Mouse (Mus musculus): ENCODE measurements around the gene Akr1b7.

Akr1b7 gene

GRCm38 (mm10) chr6:34439006-34439405 is 26.9 kb downstream of the Akr1b7 start:
- no peak for DNase-seq (ENCODE audit: low read depth, low spot score)

- DNase-seq (ENCODE audit: low read depth, low spot score), result no peak
Measured at GRCm38 (mm10) chr6:34441556-34442257, 29.6 kb downstream of the Akr1b7 start.

GRCm38 (mm10) chr6:34443791-34444190 is 31.7 kb downstream of the Akr1b7 start:
- no peak for DNase-seq (ENCODE audit: low read depth, low spot score)

- DNase-seq (ENCODE audit: low read depth, low spot score), result peak; percentile 60
Measured at GRCm38 (mm10) chr6:34447961-34448360, 35.8 kb downstream of the Akr1b7 start.

- DNase-seq (ENCODE audit: low read depth, low spot score), result no peak
Measured at GRCm38 (mm10) chr6:34448696-34449095, 36.6 kb downstream of the Akr1b7 start.

- no peak for DNase-seq (ENCODE audit: low read depth, low spot score)
Measured at GRCm38 (mm10) chr6:34452963-34453770, 41.0 kb downstream of the Akr1b7 start.

- no peak for DNase-seq (ENCODE audit: low read depth, low spot score)
Measured at GRCm38 (mm10) chr6:34459456-34459855, 47.3 kb downstream of the Akr1b7 start.

- DNase-seq (ENCODE audit: low read depth, low spot score), result no peak
Measured at GRCm38 (mm10) chr6:34460651-34461050, 48.5 kb downstream of the Akr1b7 start.

- no peak for DNase-seq (ENCODE audit: low read depth, low spot score)
Measured at GRCm38 (mm10) chr6:34463582-34463981, 51.4 kb downstream of the Akr1b7 start.

- DNase-seq (ENCODE audit: low read depth, low spot score), result peak; percentile 88
Measured at GRCm38 (mm10) chr6:34471434-34472110, 59.4 kb downstream of the Akr1b7 start.

Measured in c-Kit-negative CD71-positive TER-119-positive erythroid progenitor cells, embryonic 14.5 days (primary cell).